Mouse (Mus musculus) layer of hippocampus, postnatal 36 days (tissue): ENCODE measurements at regions not wholly inside any gene's neighbourhood (a gene's known extent, or its start where the extent isn't known, plus 50 kb on each side); places are given as distances from the start of the nearest gene placed in this dataset.

Source experiments
- DNase-seq, 2 experiments: peaks; one replicate each; pipeline ENCODE4 v3.0.0; 2022

DNA sequence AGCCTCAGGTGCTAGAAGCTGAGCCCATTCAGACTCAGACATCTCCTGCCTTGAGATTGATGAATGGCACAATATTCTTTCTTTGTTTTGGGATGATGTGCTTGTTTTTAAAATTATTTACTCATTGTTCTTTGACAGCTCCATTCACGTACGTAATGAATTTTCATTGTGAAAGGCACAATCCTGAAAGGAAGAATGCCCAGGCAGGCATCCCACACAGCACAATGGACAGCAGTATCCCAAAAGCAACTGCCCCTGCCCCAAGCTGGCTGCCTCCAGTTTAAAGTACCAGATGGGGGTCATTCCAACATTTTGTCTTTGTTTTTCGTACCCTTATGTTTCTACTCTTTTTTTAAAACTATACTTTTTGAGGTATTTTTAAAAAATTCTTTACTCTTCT lies 210.9 kb upstream of the St8sia2 start:
- DNase-seq: no peak

DNA sequence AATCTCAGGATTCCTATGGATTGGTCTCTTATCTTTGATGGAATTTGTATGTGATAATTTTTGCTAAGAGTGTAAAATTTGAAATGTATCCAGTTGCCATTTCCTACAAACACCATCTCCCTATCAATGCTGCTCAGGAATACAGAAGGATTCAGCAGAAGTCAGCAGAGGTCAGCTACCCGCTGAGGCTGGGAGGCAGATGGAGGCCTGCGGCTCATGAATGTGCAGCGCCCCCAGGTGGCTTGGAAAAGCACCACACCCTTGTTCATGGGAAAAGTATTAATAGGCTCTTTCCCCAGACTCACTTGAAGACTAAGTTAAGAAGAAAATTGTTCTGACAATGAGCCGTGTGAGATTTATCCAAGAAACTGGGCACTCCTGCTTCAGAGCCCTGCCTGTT lies 187.2 kb upstream of the St8sia2 start:
- DNase-seq: no peak

DNA sequence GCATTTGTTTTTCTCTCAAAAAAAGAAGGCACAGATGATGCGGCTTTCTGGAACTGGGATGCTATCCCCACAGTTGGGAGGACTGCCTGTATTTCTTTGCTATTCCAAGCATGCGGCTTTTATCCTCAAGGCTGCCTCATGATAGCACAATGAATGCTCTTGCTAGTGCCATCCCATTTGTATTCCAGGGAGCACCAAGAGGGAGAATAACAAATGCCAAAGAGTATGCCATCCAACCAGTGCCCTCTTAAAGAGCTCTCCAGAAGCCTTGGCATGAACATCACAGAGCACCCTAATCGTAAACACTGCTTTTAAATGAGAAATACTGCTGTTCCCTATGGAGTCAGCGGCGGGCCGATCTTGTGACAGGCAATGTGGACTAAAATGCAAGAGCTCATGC lies 185.3 kb upstream of the St8sia2 start:
- DNase-seq: no peak

DNA sequence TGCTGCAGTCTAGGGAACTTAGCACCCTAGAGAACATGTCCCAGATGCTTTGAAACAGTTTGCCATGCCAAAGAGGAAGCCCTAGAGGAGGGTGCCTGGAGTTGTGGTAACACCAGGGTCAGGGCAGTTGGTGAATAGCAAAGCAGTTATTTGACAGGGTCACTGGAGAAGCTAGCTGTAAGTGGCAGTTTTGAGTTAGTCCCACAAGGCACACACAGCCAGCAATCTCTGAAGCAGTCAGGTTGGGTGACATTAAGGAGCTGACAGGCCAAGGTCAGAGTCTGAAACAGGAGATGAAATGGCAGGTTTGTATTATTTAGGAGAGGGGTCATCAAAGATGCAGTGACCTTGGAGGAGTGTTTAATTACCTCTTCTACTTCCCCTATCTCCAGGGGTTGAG lies 171.2 kb upstream of the St8sia2 start:
- DNase-seq: no peak

DNA sequence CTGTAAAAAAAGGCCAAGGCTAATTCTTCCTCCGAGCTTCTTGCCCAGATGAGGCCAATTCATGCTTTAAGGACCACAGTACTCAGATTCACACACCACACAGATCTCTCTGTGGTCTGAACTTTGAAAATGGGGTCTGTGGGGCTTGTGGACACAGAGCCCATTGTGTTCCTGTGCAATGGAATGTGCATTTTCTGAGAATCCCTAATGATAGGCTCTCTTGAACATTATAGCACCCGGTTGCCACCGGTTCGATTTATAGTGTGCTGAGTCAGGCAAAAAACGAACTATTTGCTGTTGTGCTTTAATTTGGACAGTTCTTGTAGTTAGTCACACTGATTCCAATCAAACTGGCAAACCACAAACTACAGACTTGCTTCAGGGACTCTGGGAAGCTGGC lies 160.7 kb upstream of the St8sia2 start:
- no peak for DNase-seq

DNA sequence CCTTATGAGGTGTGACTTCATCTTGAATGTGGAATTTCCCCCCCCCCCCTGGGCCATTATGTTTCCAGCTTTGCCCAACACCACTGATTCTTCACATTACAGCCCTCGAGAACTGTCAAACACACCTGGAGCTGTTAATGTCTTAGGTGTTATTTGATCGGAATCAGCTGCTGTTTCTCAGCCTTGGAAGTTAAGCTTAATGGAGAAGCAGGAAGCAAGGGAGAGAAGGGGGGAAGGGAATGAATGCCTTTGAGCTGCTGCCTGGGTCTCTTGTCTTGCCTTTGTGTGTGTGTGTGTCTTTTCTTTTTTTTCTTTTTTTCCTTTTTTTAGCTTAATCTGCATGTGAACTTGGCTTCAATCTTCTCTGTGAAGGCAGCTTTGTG lies 159.7 kb upstream of the St8sia2 start:
- no peak for DNase-seq

DNA sequence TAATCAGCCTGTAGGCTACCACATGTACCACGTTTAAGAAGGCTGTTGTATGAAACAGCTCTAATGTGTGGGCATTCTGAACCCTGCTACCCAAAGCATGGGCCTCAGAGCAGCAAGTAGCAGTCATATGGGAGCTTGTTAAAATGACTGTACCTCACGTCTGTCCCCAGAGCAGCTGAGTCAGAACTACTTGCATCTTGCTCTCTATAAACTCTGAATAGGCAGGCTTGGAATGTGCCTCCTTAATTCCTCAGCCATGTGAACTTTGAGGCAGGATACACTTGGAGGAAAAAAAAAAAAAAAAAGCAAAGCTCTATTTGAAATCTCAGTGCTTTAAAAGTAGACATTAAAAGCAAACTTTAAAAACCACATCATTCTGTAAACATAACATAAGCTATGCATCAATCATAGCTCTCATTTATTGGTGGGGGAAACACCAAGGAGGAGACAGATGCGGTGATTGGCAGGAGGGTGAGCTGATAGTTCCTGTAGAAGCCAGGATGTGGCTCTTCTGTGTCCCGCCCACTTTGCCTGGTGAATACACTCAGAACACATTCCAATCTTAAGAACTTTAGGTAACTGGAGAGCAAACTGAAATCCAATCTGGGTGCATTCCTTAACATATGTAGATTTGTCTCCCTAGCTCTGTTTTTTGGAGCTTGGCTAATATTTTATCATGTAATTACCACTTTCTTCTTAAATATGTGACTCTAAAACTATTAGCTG lies 159.2 kb upstream of the St8sia2 start:
- DNase-seq: no peak

DNA sequence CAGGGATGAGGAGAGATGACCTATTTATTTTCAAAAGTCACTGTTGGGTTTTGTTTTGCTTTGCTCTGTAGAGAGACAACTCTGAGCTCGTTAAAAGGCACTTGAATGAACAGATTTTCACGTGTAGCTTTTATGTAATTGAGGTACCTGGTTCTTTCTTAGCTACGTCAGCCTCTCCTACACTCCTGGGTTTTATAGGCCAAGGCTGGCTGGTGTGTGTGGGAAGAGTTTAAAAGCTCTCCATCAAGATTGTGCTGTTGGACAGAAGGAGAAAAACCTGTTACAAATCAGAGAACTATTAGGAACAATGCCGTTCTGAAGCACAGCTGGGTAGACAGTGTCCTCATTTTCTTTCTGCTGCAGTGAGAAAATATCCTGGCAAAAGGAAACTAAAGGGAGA lies 138.1 kb upstream of the St8sia2 start:
- DNase-seq: no peak

DNA sequence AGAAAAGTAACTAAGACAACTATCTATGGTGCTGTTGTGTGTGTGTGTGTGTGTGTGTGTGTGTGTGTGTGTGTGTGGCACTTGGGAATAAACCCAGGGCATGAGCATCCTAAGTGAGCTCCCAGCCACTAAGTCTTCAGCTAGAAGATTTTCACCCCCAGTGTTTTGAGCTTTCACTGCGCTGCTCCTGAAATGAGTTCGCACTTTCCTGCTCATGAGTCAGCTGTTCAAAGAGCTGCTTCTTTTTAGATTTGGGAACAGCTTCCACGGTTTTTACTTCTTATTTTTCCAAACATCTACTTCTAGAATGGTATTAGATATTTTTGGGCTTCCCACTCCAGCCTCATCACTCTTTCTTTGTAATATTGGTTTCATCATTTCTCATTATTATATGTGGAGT lies 129.7 kb upstream of the St8sia2 start:
- no peak for DNase-seq

DNA sequence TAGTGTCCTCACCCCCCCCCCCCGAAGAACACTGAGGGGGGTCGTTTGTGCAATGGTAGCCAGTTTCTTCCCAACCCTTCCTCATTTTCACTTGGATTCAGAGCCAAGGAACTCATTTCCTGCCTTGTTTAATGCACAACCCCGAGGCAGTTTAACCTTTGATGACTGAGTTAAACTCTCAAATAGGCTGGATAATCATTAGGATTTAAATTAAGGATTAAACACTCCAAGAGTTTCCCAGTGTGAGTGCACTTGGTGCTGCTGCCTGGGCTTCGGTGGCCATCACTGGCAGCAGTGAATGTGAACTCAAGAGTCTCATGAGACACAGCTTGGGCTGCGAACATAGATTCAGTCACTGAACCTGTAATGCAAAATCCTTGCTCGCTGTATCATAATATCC lies 124.7 kb upstream of the St8sia2 start:
- DNase-seq: no peak

DNA sequence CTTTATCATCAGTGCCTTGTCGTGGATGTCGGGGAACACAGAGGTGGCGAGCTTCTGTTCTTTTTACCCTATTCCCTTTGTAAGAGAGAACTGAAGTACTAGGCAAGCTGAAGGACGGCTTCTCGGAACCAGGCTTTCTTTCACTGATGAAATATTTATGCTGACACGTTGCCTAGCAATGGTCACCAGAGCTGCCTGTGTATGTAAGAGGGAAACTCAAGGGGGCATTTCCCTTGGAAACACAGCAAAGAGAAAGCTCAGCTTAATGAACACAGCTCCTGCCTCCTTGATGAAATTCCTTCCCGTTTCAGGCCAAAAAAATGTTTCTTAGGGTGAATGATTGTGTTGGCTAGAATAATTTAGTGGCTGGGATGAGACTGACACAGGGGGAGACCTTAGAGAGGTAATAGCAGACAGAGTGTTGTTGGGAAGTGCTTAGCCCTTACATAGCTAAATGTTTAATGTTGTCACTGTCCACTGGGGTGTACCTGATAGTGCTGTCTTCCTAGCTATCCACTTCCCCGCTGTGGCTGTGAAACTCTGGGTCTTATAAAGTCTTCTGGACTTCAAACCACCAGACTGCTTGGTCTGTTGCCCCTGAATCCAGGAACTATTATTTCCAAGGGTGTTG lies 116.8 kb upstream of the St8sia2 start:
- no peak for DNase-seq

DNA sequence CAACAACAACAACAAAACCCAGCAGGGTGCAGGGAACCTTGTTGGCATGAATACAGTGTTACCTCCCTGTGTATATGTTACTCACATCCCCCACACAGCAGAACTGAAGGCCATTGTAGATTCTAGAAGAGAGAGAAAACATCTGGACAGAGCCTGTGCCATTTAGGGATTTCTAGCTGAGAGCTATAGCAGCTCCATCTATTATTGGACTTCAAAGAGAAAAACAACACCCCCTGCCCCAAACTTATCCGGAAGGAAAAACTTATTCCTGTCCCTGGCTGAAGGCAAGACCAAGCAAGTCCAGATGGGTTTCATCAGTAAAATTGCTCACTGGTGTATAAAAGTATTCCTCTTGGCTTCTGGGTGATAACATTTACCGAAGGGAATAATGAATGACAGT lies 98.6 kb upstream of the St8sia2 start:
- no peak for DNase-seq

DNA sequence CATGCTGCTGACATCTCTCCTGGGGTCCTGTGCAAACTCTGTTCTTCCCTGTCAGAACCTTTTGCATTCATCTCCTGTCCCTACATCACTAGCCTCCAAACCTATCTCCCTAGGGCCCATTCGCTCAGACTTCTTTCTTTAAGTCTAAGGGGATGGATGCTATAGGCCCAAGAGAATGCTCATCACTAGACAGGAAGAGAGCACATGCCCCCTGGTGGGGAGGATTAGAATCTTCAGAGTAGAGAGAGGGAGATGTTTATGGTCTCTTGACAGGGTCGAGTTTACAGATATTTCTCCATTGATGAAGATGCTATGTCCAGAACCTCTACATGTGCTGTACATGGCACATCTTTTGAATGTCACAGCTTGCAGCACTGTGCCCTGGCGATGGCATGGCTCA lies 94.9 kb upstream of the St8sia2 start:
- DNase-seq: no peak

DNA sequence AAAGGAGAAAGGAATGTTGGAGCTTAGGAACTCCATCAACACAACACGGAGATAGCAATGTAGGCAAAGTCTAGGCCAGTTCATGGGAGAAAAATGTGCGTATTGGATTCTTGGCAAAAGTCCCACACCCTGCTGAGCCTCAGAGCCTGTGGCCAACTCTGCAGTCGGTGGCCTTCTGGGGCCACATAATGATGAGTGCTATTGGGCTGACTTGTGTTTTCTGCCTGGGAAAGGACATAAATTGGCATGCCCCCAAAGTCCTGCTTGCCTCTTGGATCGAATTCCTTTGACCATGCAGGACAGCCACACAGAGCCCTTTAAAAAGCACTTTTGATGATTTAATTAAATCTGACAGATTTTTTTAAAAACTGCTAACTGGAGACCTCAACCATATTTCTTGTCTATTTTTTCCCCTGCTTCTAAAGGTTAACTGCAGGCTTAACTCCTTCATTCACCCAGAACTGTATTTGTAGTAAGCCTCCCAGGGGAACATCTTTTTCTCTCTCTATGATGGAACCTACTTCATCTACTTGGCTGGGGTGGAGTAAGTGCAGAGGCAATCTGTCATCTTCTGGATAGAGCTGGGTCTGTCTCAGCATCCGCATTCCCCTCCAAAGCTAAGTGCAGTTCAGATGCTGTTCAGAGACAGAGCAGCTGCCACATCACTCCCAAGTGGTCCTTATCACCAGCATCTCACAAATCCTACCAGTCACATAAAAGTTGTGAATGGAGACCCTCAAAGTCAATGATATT lies 93.9 kb upstream of the St8sia2 start:
- DNase-seq: no peak

DNA sequence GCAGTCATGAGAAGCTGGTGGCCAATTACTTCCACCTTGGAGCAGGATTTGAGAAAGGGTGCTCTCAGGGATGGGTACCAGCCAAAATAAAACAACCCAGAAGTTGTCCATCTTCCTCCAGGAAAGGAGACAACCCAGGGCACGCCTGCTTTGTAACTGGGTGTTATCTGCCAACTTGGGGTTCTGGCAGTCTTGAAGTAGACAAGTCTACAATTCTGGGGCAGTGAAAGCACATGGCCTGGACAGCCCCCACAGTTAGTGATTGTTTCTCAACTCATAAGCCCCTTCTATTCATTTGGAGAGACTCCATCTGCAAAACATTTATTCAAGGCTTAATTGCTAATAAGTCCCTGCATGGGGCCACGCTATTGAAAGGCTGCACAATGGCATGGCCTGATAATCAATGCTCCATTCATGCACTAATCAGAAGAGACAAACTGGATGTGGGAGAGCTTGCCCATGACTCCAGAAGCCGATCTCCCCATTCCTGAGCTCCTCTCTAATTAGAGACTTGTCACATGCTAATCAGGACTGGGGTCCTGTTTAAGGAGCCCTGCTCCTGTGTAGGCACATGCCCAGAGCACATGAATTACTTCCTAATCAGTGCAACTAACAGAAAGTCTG lies 78.0 kb upstream of the St8sia2 start:
- DNase-seq: peak; percentile 4 to 17

DNA sequence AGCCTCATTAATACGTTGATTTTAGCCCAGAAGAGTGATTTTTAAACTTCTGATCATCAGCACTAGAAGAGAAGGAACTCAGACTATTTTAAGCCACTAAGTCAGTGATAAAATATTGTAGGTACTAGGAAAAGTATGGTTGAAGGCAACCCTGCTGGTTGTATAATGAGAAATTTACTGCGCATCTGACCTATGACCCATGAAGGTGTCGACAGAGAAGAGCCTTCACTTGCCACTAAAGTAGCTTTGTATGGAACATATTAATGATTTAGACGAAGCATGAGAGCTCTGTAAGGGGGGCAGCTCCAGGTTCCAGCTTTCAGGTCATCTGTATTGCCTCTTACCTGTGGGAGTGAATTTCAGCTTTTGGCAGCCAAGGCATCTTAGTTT lies 67.4 kb upstream of the St8sia2 start:
- no peak for DNase-seq

DNA sequence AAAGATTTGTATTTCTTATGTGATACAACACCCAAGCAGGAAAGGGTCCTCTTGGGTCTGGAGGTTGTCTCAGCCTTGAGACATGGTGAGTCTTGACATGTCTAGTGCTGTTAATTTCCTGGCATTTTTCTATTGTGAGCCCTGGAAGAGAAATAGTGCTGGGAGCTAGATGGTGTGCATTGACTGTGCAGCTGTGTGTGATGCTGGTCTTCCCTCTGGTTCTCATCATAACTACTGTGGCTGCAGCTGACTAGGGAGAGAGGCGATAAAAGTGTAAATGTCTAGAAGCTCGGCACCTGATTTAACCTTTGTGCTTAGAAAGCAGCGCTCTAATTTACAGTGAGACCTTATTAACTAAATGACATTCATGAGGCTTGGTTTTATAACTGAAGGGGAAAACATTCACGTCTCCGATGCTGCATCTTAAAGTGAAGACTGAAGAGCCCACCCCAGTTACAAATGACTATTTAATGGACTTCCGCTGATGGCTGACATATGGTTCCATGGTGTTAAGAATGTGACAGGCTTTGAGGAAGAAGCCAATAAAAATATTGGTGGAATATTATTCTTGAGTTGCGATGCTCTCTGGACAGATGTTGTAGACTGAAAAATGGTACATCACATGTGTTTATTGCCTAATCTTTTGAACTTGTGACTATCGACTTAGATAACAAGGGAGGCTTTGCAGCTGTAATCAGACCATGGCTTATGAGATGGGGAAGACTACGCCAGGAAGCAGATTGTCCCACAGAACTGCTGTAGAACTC lies 66.8 kb upstream of the St8sia2 start:
- DNase-seq: no peak

DNA sequence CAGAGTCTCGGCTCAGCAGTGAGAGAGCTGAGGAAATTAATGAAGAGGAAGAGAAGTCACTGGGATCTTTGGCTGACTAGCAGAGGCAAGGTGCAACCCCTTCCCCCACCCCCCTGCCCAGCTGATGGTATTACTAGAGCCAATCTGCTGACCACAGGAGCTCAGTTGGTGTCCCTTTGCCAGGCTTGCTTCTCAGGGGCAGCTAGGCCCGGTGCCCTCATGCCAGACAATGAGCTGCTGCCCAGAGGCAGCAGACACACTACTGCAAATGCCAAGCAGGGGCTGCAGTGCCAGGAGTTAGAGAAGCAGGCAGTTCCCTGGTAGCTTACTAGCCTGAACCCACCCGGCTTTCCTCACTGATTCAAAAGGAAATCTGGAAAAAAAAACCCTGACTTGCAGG lies 59.1 kb upstream of the St8sia2 start:
- no peak for DNase-seq

DNA sequence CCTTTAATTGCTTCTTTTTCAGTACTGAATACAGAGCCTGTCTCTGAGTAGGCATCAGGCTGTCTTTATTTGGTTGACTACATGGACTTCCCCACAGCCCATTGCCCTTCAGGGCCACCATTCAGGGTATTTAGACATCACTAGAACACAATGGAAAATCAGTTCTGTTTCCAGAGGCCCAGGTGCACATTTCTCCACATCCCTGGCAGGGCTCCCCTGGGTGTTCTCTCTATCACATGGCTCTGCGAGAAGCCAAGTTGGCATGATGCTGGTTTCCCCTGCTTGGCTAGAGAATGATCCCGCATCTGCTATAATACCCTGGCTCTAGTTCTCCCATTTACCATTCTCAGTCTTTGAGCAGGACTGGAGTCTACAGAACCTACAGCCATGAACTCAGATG lies 57.3 kb upstream of the St8sia2 start:
- no peak for DNase-seq

DNA sequence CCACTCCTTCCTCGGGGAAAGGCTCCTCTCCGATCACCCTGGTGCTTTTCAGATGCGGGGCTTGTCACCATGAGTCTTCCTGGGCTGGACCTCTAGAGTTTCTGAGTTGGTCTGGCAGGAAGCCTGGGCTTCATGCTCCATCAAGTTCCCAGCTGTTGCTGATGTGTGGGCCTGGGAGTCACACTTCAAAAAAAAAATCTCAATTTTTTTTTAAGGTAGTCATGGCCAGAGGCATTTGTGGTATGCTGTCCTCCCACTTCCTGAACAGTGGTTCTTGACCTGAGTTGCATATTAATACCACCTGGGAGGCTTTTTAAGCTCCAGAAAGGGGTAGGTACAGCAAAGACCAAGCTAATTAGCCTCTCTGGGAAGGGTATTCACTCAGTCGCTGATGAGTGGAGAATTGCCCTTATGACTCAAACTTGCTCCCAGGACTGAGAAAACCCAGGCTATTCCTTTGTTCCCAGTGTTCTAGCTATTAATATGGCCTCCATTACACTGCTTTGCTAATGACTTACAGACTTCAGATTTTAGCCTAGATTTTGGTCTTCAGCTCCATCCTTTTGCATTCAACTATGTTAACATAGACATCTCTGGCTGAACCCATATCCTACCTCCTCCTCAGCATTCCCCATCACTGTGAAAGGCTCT lies 52.1 kb upstream of the St8sia2 start:
- no peak for DNase-seq
